Mouse (Mus musculus): ENCODE data around the gene Ccrl2.

- TF ChIP-seq CTCF (conservative IDR thresholded peaks at IDR 0.05; ENCODE audit: insufficient read depth, insufficient read length, low read depth, low read length) (peak; percentile 73), POLR2A (IDR thresholded peaks at IDR 0.05; ENCODE audit: low read depth, low read length) (no peak)
These were observed 14.9 kb upstream of the Ccrl2 start for GRCm38 (mm10) chr9:111072175-111072574.

Data from kidney, adult 2 months (tissue).